Mouse (Mus musculus) right cerebral cortex, postnatal 10 days (tissue): ENCODE measurements at regions not wholly inside any gene's neighbourhood (a gene's known extent, or its start where the extent isn't known, plus 50 kb on each side); places are given as distances from the start of the nearest gene placed in this dataset.
"Not testable (repeated sequence)": the region's sequence is repeated elsewhere in the genome, so short reads cannot be mapped to it uniquely, and the experiment has no call there.

Experiments used
- DNase-seq, 2 experiments: peaks; one replicate each; pipeline ENCODE4 v3.0.0; 2021; ENCODE audit warnings: low spot score in 2 of 2

- DNase-seq, result peak; percentile 50 to 67
Observed at GRCm38 (mm10) chr6:22716864-22717557, 158.3 kb upstream of the Ptprz1 start.

- DNase-seq, result peak in 1 of 2 experiments; percentile 28
Observed at GRCm38 (mm10) chr6:22716144-22716856, 159.0 kb upstream of the Ptprz1 start.

- DNase-seq, result no peak
Observed at GRCm38 (mm10) chr6:22698187-22698586, 177.1 kb upstream of the Ptprz1 start.

GRCm38 (mm10) chr6:22688678-22689126, 186.6 kb upstream of the Ptprz1 start:
- no peak for DNase-seq

- no peak for DNase-seq
Observed at GRCm38 (mm10) chr6:22674586-22674929, 200.7 kb upstream of the Ptprz1 start.

GRCm38 (mm10) chr6:22673919-22674585, 201.2 kb upstream of the Ptprz1 start:
- no peak for DNase-seq

GRCm38 (mm10) chr6:22671524-22671923, 203.8 kb upstream of the Ptprz1 start:
- no peak for DNase-seq

- DNase-seq, result no peak
Observed at GRCm38 (mm10) chr6:22668190-22668975, 206.9 kb upstream of the Ptprz1 start.

- DNase-seq, result not testable (repeated sequence)
Observed at GRCm38 (mm10) chr6:22657401-22657800, 217.9 kb upstream of the Ptprz1 start.

GRCm38 (mm10) chr6:22640100-22640499, 235.2 kb upstream of the Ptprz1 start:
- no peak for DNase-seq

- DNase-seq, result no peak
Observed at GRCm38 (mm10) chr6:22635141-22635540, 240.2 kb upstream of the Ptprz1 start.

- no peak for DNase-seq
Observed at GRCm38 (mm10) chr6:22634740-22635139, 240.6 kb upstream of the Ptprz1 start.

GRCm38 (mm10) chr6:22591592-22591991, 235.5 kb upstream of the Fam3c start:
- no peak for DNase-seq

GRCm38 (mm10) chr6:22584851-22585250, 228.8 kb upstream of the Fam3c start:
- DNase-seq, result no peak

GRCm38 (mm10) chr6:22572925-22573324, 216.9 kb upstream of the Fam3c start:
- DNase-seq, result no peak

- DNase-seq, result no peak
Observed at GRCm38 (mm10) chr6:22567891-22568290, 211.8 kb upstream of the Fam3c start.

- DNase-seq, result no peak
Observed at GRCm38 (mm10) chr6:22548296-22549245, 192.5 kb upstream of the Fam3c start.

- no peak for DNase-seq
Observed at GRCm38 (mm10) chr6:22541603-22542002, 185.6 kb upstream of the Fam3c start.

GRCm38 (mm10) chr6:22538254-22538653, 182.2 kb upstream of the Fam3c start:
- DNase-seq, result no peak

- DNase-seq, result no peak
Observed at GRCm38 (mm10) chr6:22524384-22524783, 168.3 kb upstream of the Fam3c start.
